Mouse (Mus musculus) spleen, postnatal 14 days (tissue): ENCODE measurements around the gene Ermp1.

Source experiments
- DNase-seq, 2 experiments: peaks; one replicate each; pipeline ENCODE4 v3.0.0; 2021 to 2022; ENCODE audit warnings: low spot score in 2 of 2

The Ermp1 gene

GRCm38 (mm10) chr19:29647651-29648549 is at the start of gene Ermp1:
Gene Ermp1 (minus strand): TSS chr19:29648415.
- peak; percentile 97 to 98 for DNase-seq

GRCm38 (mm10) chr19:29697245-29697874 is 49.1 kb upstream of the Ermp1 start, which contains the start of gene Mlana:
Gene Mlana (plus strand): TSS chr19:29697824.
- DNase-seq, result no peak

DNA sequence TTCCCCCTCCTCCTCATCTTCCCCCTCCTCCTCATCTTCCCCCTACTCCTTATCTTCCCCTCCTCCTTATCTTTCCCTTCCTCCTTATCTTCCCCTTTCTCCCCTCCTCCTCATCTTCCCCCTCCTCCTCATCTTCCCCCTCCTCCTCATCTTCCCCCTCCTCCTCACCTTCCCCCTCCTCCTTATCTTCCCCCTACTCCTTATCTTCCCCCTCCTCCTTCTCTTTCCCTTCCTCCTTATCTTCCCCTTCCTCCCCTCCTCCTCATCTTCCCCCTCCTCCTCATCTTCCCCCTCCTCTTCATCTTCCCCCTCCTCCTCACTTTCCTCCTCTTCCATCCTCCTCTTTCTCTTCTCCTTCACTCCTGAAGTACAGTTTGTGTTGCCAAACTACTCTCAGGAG is 48.6 kb upstream of the Ermp1 start:
- no peak for DNase-seq

- no peak for DNase-seq
Measured at GRCm38 (mm10) chr19:29696309-29696708, 48.1 kb upstream of the Ermp1 start.

DNA sequence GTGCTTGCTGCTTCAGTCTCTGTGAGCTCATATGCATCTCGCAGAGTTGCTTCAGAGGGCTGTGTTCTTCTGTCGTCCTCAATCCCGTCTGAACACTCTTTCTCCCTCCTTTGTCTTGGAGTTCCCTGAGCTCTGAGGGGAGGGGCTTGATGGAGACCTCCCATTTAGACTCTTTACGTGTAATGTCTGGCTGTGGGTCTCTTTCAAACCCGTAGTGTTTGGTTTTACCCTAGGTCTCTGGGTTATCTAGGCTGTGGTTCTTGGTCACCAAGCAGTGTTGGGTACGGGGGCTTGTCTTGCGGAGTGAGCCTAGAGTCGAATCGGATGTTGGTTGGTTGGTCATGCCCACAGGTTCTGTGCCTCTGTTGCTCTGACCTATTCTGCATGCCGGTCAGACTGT is 46.9 kb upstream of the Ermp1 start:
- no peak for DNase-seq

- DNase-seq, result peak; percentile 50 to 69
Measured at GRCm38 (mm10) chr19:29683844-29684540, 35.8 kb upstream of the Ermp1 start.

GRCm38 (mm10) chr19:29680182-29681152 is 32.3 kb upstream of the Ermp1 start:
- DNase-seq, result no peak

DNA sequence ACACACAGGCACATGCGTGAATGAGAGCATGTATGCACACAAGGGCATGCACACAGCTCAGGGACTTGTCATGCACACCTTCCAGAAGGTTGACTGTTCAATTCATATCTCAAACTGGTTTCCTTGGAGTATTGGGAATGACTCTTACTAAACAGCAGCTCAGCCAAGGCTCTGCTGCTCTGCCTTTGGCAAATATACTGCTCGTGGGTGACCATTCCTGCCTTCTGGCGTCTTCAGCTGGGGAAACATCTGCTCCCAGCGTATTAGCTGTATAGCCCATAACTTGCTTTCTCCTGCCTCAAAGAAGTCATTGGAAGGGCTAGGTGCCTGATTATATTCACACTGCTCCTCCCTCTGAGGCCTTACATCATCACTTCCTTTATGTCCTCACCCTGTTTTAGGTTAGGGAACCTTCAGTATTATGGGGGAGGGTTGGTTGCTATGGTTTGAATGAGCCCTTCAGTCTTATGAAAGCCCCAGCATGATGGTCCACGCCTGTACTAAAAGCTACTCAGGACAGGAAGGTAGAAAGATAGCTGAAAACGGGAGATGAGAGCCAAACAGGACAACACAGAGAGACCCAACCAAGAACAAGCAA is 30.1 kb upstream of the Ermp1 start:
- no peak for DNase-seq

DNA sequence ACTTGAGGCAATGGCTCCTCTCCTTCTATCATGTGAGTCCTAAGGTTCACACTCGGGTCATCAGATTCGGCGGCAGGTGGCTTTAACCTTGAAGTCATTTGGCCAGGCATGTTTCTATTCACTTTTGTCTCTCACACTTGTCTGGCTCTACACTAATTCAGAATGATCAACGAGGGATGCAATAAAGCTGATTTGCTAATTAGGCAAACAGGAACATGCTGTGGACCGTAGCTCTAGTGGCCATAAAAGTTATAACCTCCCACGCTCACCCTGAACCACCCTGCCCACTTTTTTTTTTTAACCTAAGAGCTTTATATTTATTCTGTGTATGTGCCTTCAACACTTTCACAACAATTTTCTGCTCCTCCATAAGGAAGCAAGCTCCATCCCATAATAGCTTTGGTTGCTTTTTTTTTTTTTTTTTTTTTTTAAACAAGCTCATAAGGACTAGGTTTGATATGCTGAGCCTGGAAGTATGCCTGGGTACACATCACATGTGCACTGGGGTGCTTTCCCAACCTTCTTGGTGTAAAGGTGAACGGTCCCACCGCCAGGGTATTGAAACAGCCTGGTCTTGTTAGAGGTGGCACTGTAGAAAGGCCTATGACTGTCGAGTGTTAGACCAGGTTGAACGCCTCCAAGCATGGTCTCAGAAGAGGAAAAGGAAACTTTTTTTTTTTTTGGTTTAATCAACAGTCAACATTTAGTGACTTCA is 28.4 kb upstream of the Ermp1 start:
- DNase-seq, result no peak

DNA sequence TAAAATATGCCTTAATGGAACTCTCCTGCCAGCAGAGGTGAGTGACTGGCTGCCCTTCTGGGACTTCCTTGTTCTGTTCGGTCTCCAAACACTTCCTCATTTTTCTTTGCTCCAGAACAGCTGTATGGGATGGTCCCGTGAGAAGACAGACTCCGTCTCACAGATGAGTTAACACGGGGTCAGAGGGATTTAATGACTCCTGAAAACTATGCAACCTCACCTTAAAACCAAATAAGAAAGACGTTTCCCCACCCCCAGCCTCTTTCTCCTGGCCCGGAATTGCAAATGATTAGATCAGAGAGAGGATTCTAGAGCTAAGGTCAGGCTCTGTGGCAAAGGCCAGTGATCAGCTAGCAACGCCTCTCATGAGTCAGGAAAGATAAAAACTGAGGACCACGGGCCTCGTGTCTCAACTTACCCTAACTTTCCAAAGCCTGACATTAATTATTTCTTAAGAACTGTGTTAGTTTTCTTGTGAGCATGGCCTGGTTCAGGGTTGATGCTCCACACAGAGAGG is 27.4 kb upstream of the Ermp1 start:
- no peak for DNase-seq

- DNase-seq, result no peak
Measured at GRCm38 (mm10) chr19:29674946-29675345, 26.7 kb upstream of the Ermp1 start.

- DNase-seq, result no peak
Measured at GRCm38 (mm10) chr19:29672660-29673059, 24.4 kb upstream of the Ermp1 start.

GRCm38 (mm10) chr19:29671160-29671559 is 22.9 kb upstream of the Ermp1 start:
- DNase-seq, result no peak

- DNase-seq, result no peak
Measured at GRCm38 (mm10) chr19:29670247-29670646, 22.0 kb upstream of the Ermp1 start.

DNA sequence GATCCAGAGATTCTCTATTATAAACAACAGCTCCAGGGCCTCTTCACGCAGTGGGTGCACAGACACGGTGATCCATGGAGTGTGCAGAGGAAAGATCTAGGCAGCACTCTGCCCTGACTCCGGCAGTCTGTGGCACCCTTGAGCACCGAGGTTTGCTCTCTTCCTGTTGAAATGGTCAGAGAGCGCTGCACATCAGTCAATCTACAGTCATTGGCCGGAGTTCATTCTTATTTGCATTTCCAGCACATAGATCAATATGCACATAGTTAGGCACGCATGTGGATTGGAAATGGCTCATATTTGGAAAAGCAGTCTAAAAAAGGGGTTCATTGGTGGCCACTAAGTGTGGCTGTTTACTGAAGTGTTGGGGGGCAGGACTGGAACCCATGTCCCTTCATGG is 19.9 kb upstream of the Ermp1 start:
- DNase-seq, result no peak

- DNase-seq, result no peak
Measured at GRCm38 (mm10) chr19:29666965-29667594, 18.9 kb upstream of the Ermp1 start.

DNA sequence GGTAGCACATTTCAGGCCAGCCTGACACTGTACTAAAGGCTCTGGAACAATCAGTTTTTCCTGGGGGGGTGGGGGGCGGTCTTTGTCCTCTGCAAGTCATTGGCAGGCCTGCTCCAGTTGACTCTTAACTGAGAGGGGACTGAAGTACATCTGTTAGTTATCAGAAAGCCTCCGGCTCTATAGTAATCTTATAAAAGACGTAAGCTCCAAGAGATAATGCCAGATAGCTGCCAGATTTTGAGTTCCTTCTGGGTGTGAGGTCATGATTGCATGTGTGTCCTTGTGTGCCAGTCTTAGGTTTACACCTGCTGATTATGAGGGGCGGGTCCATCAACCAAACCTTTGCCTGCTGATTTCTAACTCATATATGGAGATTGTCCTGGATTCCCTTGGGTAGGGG is 17.9 kb upstream of the Ermp1 start:
- DNase-seq, result no peak

- DNase-seq, result no peak
Measured at GRCm38 (mm10) chr19:29664934-29665333, 16.7 kb upstream of the Ermp1 start.

DNA sequence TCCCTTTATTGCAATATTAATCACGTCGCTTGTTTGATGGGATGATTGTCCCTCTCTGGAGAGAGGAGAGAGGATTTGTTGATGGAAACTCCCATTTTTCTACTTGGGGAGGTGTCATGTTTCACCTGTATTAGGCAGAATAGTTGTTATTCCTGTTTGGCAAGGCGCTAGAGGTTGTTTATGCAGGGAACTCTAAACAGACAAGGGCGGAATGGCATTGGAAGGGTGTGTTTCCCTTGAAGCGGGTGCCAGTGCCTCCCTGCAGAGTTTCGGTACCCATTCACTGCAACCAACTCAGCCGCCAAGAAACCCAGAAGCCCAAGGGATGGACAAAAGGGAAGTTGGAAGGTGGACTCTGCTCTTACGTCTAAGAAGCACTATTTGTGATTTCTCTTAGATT is 15.6 kb upstream of the Ermp1 start:
- DNase-seq, result no peak
